Mouse (Mus musculus) limb, embryonic 10.5 days (tissue): ENCODE data around the gene Gsc2. TPM values are rescaled to one million over a fixed set of nuclear protein-coding genes. Genes with fewer than 3 reads are reported as not detected.
A peak's percentile ranks its signal among the peaks of the same experiment; 100 is the strongest.

Experiments
- DNase-seq: peaks from one replicate; pipeline ENCODE4 v3.0.0-alpha.2; 2017; ENCODE audit warnings: low spot score
- H3K27ac ChIP-seq: fragments of 300-500 bp; sonication (generic); 2 replicates; pipeline ENCODE4 v1.5.1; 2016; ENCODE audit warnings: mild to moderate bottlenecking
- H3K27me3 ChIP-seq: fragments of 300-500 bp; sonication (generic); 2 replicates; pipeline ENCODE4 v1.6.1; 2016; ENCODE audit warnings: low read depth, mild to moderate bottlenecking; ENCODE audit not compliant: poor library complexity, severe bottlenecking
- H3K36me3 ChIP-seq: fragments of 300-500 bp; sonication (generic); 2 replicates; pipeline ENCODE4 v1.6.1; 2016; ENCODE audit warnings: mild to moderate bottlenecking, moderate library complexity
- H3K4me1 ChIP-seq: fragments of 300-500 bp; sonication (generic); 2 replicates; pipeline ENCODE4 v1.6.1; 2016
- H3K4me3 ChIP-seq: fragments of 300-500 bp; sonication (generic); 2 replicates; pipeline ENCODE4 v1.5.1; 2016; ENCODE audit warnings: mild to moderate bottlenecking, moderate library complexity
- H3K9me3 ChIP-seq: fragments of 300-500 bp; sonication (generic); replicated peaks from 2 replicates; pipeline ENCODE4 v1.6.1; 2016; ENCODE audit warnings: mild to moderate bottlenecking
- WGBS: fragments of 180-500 bp; shearing (Covaris S2); methylation state at CpG from one replicate; pipeline ENCODE4 v1.1.7; 2016; 5-methylcytosine and 5-hydroxymethylcytosine counted together
- polyA plus RNA-seq: library from polyadenylated mRNA; unstranded; fragments of >200 nt; fragmentation: Nextera tagmentation; extraction: Ambion mirVana; gene quantifications from 2 replicates; pipeline ENCODE4 v1.2.1, GENCODE M21; 2016

Gene Gsc2
- polyA plus RNA-seq, 1 experiment from 2014 or later = not detected

- WGBS = 65% methylated on average over 3 of the region's 3 CpGs
These were observed 19.6 kb upstream of the Gsc2 start for GRCm38 (mm10) chr16:17934445-17934910.

GRCm38 (mm10) chr16:17933594-17934444 is 19.0 kb upstream of the Gsc2 start:
- WGBS = 80% methylated on average over 9 of the region's 9 CpGs
- Histone ChIP-seq H3K27me3 (peaks cover 15% of the 10 kb centered on the region), H3K27ac (no peak overlapping the region)

More at GRCm38 (mm10) chr16:17934445-17934910, 19.6 kb upstream of the Gsc2 start:
- Histone ChIP-seq H3K4me3 (no peak overlapping the region), H3K4me1 (0 out of 2 replicates have a peak, but pooled peaks cover 2% of the 10 kb centered on the region), H3K9me3 (no peaks in the 10 kb centered on the region), H3K27me3 (peaks cover 15% of the 10 kb centered on the region), H3K27ac (no peak overlapping the region), H3K36me3 (no peaks in the 10 kb centered on the region)
- DNase-seq = no peak

GRCm38 (mm10) chr16:17931906-17932460 is 17.1 kb upstream of the Gsc2 start:
- Histone ChIP-seq H3K27ac (no peak overlapping the region), H3K9me3 (no peaks in the 10 kb centered on the region), H3K27me3 (peaks cover 7% of the 10 kb centered on the region), H3K4me1 (peaks cover 19% of the 10 kb centered on the region), H3K4me3 (no peak overlapping the region), H3K36me3 (no peaks in the 10 kb centered on the region)
- no peak for DNase-seq
- WGBS = 79% methylated on average over 5 of the region's 5 CpGs

More at GRCm38 (mm10) chr16:17933594-17934444, 19.0 kb upstream of the Gsc2 start:
- no peak for DNase-seq
- Histone ChIP-seq H3K4me1 (peaks cover 7% of the 10 kb centered on the region), H3K36me3 (no peaks in the 10 kb centered on the region), H3K9me3 (no peaks in the 10 kb centered on the region), H3K4me3 (no peak overlapping the region)

GRCm38 (mm10) chr16:17929631-17930030 is 14.8 kb upstream of the Gsc2 start:
- 83% methylated on average over 2 of the region's 2 CpGs for WGBS

GRCm38 (mm10) chr16:17929211-17929610 is 14.4 kb upstream of the Gsc2 start:
- 37% methylated on average over 2 of the region's 2 CpGs for WGBS
- peak overlapping the region; percentile 90 for H3K27ac ChIP-seq
- H3K4me1 ChIP-seq = peaks cover 29% of the 10 kb centered on the region
- no peak for DNase-seq
- H3K9me3 ChIP-seq = no peaks in the 10 kb centered on the region
- no peaks in the 10 kb centered on the region for H3K27me3 ChIP-seq
- H3K36me3 ChIP-seq = peaks cover 24% of the 10 kb centered on the region
- H3K4me3 ChIP-seq = peak overlapping the region; percentile 84

More at GRCm38 (mm10) chr16:17929631-17930030, 14.8 kb upstream of the Gsc2 start:
- H3K4me1 ChIP-seq = peaks cover 29% of the 10 kb centered on the region
- no peak for DNase-seq
- no peaks in the 10 kb centered on the region for H3K27me3 ChIP-seq
- no peaks in the 10 kb centered on the region for H3K9me3 ChIP-seq
- no peak overlapping the region for H3K4me3 ChIP-seq
- no peak overlapping the region for H3K27ac ChIP-seq
- H3K36me3 ChIP-seq = peaks cover 20% of the 10 kb centered on the region

- DNase-seq = peak; percentile 80
- H3K36me3 ChIP-seq = peaks cover 24% of the 10 kb centered on the region
- H3K4me3 ChIP-seq = peak overlapping the region; percentile 84
- WGBS = 2% methylated on average over 9 of the region's 9 CpGs
- peak overlapping the region; percentile 90 for H3K27ac ChIP-seq
- H3K27me3 ChIP-seq = no peaks in the 10 kb centered on the region
- H3K4me1 ChIP-seq = peaks cover 29% of the 10 kb centered on the region
- H3K9me3 ChIP-seq = no peaks in the 10 kb centered on the region
These were observed 13.8 kb upstream of the Gsc2 start for GRCm38 (mm10) chr16:17928627-17929104.

GRCm38 (mm10) chr16:17928087-17928580 is 13.3 kb upstream of the Gsc2 start, which contains the start of gene Slc25a1:
Slc25a1 (minus strand) TSS chr16:17928219.
- under 1% methylated on average over 47 of the region's 47 CpGs for WGBS
- Histone ChIP-seq H3K4me3 (peak within 1 kb of the TSS; percentile 84), H3K9me3 (no peaks in the 10 kb centered on the region), H3K27ac (peak within 1 kb of the TSS; percentile 90), H3K4me1 (peaks cover 30% of the 10 kb centered on the region), H3K27me3 (no peaks in the 10 kb centered on the region), H3K36me3 (peaks cover 24% of the 10 kb centered on the region)
- peak; percentile 89 for DNase-seq

- DNase-seq = peak; percentile 78
- peak overlapping the region; percentile 90 for H3K27ac ChIP-seq
- peaks cover 36% of the 10 kb centered on the region for H3K4me1 ChIP-seq
- no peaks in the 10 kb centered on the region for H3K27me3 ChIP-seq
- under 1% methylated on average over 72 of the region's 72 CpGs for WGBS
- H3K36me3 ChIP-seq = peaks cover 24% of the 10 kb centered on the region
- peak overlapping the region; percentile 84 for H3K4me3 ChIP-seq
- H3K9me3 ChIP-seq = no peaks in the 10 kb centered on the region
These were observed 12.7 kb upstream of the Gsc2 start for GRCm38 (mm10) chr16:17927351-17928082.

- Histone ChIP-seq H3K4me1 (peaks cover 38% of the 10 kb centered on the region), H3K9me3 (no peaks in the 10 kb centered on the region), H3K36me3 (peaks cover 24% of the 10 kb centered on the region), H3K4me3 (peak overlapping the region; percentile 87), H3K27ac (peak overlapping the region; percentile 93), H3K27me3 (peaks cover 39% of the 10 kb centered on the region)
- DNase-seq = no peak
- 1% methylated on average over 14 of the region's 14 CpGs for WGBS
These were observed 7.3 kb upstream of the Gsc2 start for GRCm38 (mm10) chr16:17922163-17922538.

- Histone ChIP-seq H3K4me3 (peak overlapping the region; percentile 87), H3K4me1 (peaks cover 32% of the 10 kb centered on the region), H3K27me3 (peaks cover 45% of the 10 kb centered on the region), H3K36me3 (peaks cover 24% of the 10 kb centered on the region), H3K27ac (peak overlapping the region; percentile 93), H3K9me3 (no peaks in the 10 kb centered on the region)
- peak; percentile 97 for DNase-seq
- 3% methylated on average over 46 of the region's 47 CpGs for WGBS
These were observed 6.7 kb upstream of the Gsc2 start for GRCm38 (mm10) chr16:17921325-17922162.

GRCm38 (mm10) chr16:17920586-17920985 is 5.7 kb upstream of the Gsc2 start:
- Histone ChIP-seq H3K9me3 (no peaks in the 10 kb centered on the region), H3K27ac (peak overlapping the region; percentile 93), H3K36me3 (peaks cover 14% of the 10 kb centered on the region), H3K27me3 (peaks cover 55% of the 10 kb centered on the region), H3K4me1 (peaks cover 27% of the 10 kb centered on the region), H3K4me3 (peak overlapping the region; percentile 29)
- DNase-seq = peak; percentile 41
- WGBS = 9% methylated on average over 20 of the region's 20 CpGs
